Mouse (Mus musculus) T-helper 1 cell (primary cell): ENCODE data around the gene Mcf2l.

Experiments used
- in situ Hi-C: fragments of 300-600 bp; cut with MboI, MseI; formaldehyde crosslinking; loops from one replicate; pipeline ENCODE4 v1.15.1; 2025; ENCODE audit warnings: high pct_unique_total_duplicates

The Mcf2l gene

GRCm38 (mm10) chr8:13063112-13063511, 189.5 kb downstream of the Mcf2l start:
- in situ Hi-C loops, result loop anchor here (10.0 kb wide), 1 partner anchor 1772 kb away; no protein-coding TSS in a partner anchor
